Mouse (Mus musculus): ENCODE results near the gene Foxk2. TPM values are rescaled to one million over a fixed set of nuclear protein-coding genes. Genes with fewer than 3 reads are reported as not detected.
A peak's percentile ranks its signal among the peaks of the same experiment; 100 is the strongest.

The Foxk2 gene
- 3.4 and 5.3 TPM in 2 replicates for polyA plus RNA-seq (2015; fragmentation: Nextera tagmentation; extraction: Ambion mirVana)

GRCm38 (mm10) chr11:121259160-121260100, at the start of gene Foxk2:
Gene Foxk2 (plus strand): TSS chr11:121259990.
- no peak for TF ChIP-seq EP300 (optimal IDR thresholded peaks at IDR 0.05)
- no peak for TF ChIP-seq CTCF (IDR thresholded peaks at IDR 0.05; ENCODE audit: low read depth)
- peak; percentile 92 for DNase-seq (ENCODE audit: low spot score)
- under 1% methylated on average over 52 of the region's 91 CpGs for WGBS
- Histone ChIP-seq H3K27me3 (ENCODE audit: control insufficient read depth, insufficient read depth, low read length) (no peaks in the 10 kb centered on the region), H3K9ac (ENCODE audit: low read length) (peak within 1 kb of the TSS; percentile 95), H3K4me2 (replicated peaks; ENCODE audit: low read depth) (peak within 1 kb of the TSS; percentile 86), H3K9me3 (ENCODE audit: control insufficient read depth, low read length) (no peaks in the 10 kb centered on the region), H3K4me1 (replicated peaks; ENCODE audit: control insufficient read depth, insufficient read depth) (0 out of 2 replicates have a peak, but pooled peaks cover 3% of the 10 kb centered on the region), H3K36me3 (ENCODE audit: control insufficient read depth, insufficient read depth, low read length) (peaks cover 5% of the 10 kb centered on the region; the same call in 1 of the 2 replicates), H3K27ac (replicated peaks) (peak within 1 kb of the TSS; percentile 89), H3K4me3 (ENCODE audit: low read depth, low read length) (peak within 1 kb of the TSS; percentile 90)
- ATAC-seq (ENCODE audit: low FRiP score, low TSS enrichment), result peak; percentile 99

- Histone ChIP-seq H3K36me3 (ENCODE audit: control insufficient read depth, insufficient read depth, low read length) (0 out of 2 replicates have a peak, but pooled peaks cover 1% of the 10 kb centered on the region), H3K9me3 (ENCODE audit: control insufficient read depth, low read length) (no peaks in the 10 kb centered on the region), H3K9ac (ENCODE audit: low read length) (no peak overlapping the region), H3K4me3 (ENCODE audit: low read depth, low read length) (no peak overlapping the region), H3K4me1 (replicated peaks; ENCODE audit: control insufficient read depth, insufficient read depth) (no peaks in the 10 kb centered on the region), H3K27ac (replicated peaks) (no peak overlapping the region), H3K4me2 (replicated peaks; ENCODE audit: low read depth) (no peak overlapping the region), H3K27me3 (ENCODE audit: control insufficient read depth, insufficient read depth, low read length) (no peaks in the 10 kb centered on the region)
- no peak for ATAC-seq (ENCODE audit: low FRiP score, low TSS enrichment)
- TF ChIP-seq CTCF (IDR thresholded peaks at IDR 0.05; ENCODE audit: low read depth), result no peak
- TF ChIP-seq EP300 (optimal IDR thresholded peaks at IDR 0.05), result no peak
- WGBS, result 97% methylated on average over 3 of the region's 3 CpGs
- no peak for DNase-seq (ENCODE audit: low spot score)
Measured at GRCm38 (mm10) chr11:121216831-121217230, 43.0 kb upstream of the Foxk2 start.

GRCm38 (mm10) chr11:121219776-121220175, 40.0 kb upstream of the Foxk2 start:
- Histone ChIP-seq H3K9me3 (ENCODE audit: control insufficient read depth, low read length) (no peaks in the 10 kb centered on the region), H3K27me3 (ENCODE audit: control insufficient read depth, insufficient read depth, low read length) (no peaks in the 10 kb centered on the region), H3K36me3 (ENCODE audit: control insufficient read depth, insufficient read depth, low read length) (peaks cover 20% of the 10 kb centered on the region), H3K27ac (replicated peaks) (no peak overlapping the region), H3K9ac (ENCODE audit: low read length) (no peak overlapping the region), H3K4me1 (replicated peaks; ENCODE audit: control insufficient read depth, insufficient read depth) (no peaks in the 10 kb centered on the region), H3K4me2 (replicated peaks; ENCODE audit: low read depth) (no peak overlapping the region), H3K4me3 (ENCODE audit: low read depth, low read length) (no peak overlapping the region)
- TF ChIP-seq CTCF (IDR thresholded peaks at IDR 0.05; ENCODE audit: low read depth), result no peak
- no peak for TF ChIP-seq EP300 (optimal IDR thresholded peaks at IDR 0.05)
- no peak for DNase-seq (ENCODE audit: low spot score)
- no peak for ATAC-seq (ENCODE audit: low FRiP score, low TSS enrichment)
- 91% methylated on average over 11 of the region's 11 CpGs for WGBS

- Histone ChIP-seq H3K36me3 (ENCODE audit: control insufficient read depth, insufficient read depth, low read length) (peaks cover 27% of the 10 kb centered on the region), H3K9me3 (ENCODE audit: control insufficient read depth, low read length) (no peaks in the 10 kb centered on the region), H3K27me3 (ENCODE audit: control insufficient read depth, insufficient read depth, low read length) (no peaks in the 10 kb centered on the region), H3K4me2 (replicated peaks; ENCODE audit: low read depth) (no peak overlapping the region), H3K9ac (ENCODE audit: low read length) (no peak overlapping the region), H3K4me3 (ENCODE audit: low read depth, low read length) (no peak overlapping the region), H3K27ac (replicated peaks) (no peak overlapping the region), H3K4me1 (replicated peaks; ENCODE audit: control insufficient read depth, insufficient read depth) (0 out of 2 replicates have a peak, but pooled peaks cover 2% of the 10 kb centered on the region)
- 87% methylated on average over 5 of the region's 5 CpGs for WGBS
- DNase-seq (ENCODE audit: low spot score) (no peak), ATAC-seq (ENCODE audit: low FRiP score, low TSS enrichment) (no peak)
- TF ChIP-seq CTCF (IDR thresholded peaks at IDR 0.05; ENCODE audit: low read depth) (no peak), EP300 (optimal IDR thresholded peaks at IDR 0.05) (no peak)
Measured at GRCm38 (mm10) chr11:121220771-121221170, 39.0 kb upstream of the Foxk2 start.

GRCm38 (mm10) chr11:121221321-121222010, 38.3 kb upstream of the Foxk2 start:
- H3K9ac ChIP-seq (ENCODE audit: low read length), result no peak overlapping the region
- H3K27ac ChIP-seq (replicated peaks), result no peak overlapping the region
- WGBS, result 88% methylated on average over 6 of the region's 6 CpGs
- H3K4me2 ChIP-seq (replicated peaks; ENCODE audit: low read depth), result no peak overlapping the region
- DNase-seq (ENCODE audit: low spot score) (no peak), ATAC-seq (ENCODE audit: low FRiP score, low TSS enrichment) (no peak)
- TF ChIP-seq EP300 (optimal IDR thresholded peaks at IDR 0.05) (no peak), CTCF (IDR thresholded peaks at IDR 0.05; ENCODE audit: low read depth) (no peak)
- H3K27me3 ChIP-seq (ENCODE audit: control insufficient read depth, insufficient read depth, low read length), result no peaks in the 10 kb centered on the region
- H3K4me3 ChIP-seq (ENCODE audit: low read depth, low read length), result no peak overlapping the region
- H3K9me3 ChIP-seq (ENCODE audit: control insufficient read depth, low read length), result no peaks in the 10 kb centered on the region
- H3K4me1 ChIP-seq (replicated peaks; ENCODE audit: control insufficient read depth, insufficient read depth), result 0 out of 2 replicates have a peak, but pooled peaks cover 2% of the 10 kb centered on the region
- H3K36me3 ChIP-seq (ENCODE audit: control insufficient read depth, insufficient read depth, low read length), result peaks cover 27% of the 10 kb centered on the region

Data from stomach, postnatal 0 days (tissue).